Mouse (Mus musculus) G1E (cell line): Measurements from ENCODE around the gene Klrg1. TPM values are rescaled to one million over a fixed set of nuclear protein-coding genes. Genes with fewer than 3 reads are reported as not detected.

Experiments
- ATAC-seq: 2 replicates; pipeline ENCODE4 v1.8.0; 2016; ENCODE audit warnings: mild to moderate bottlenecking; ENCODE audit not compliant: insufficient number of reproducible peaks, poor library complexity, low FRiP score, severe bottlenecking; ENCODE audit errors: extremely low read depth
- DNase-seq: peaks from one replicate; pipeline ENCODE4 v3.0.0; 2012; ENCODE audit warnings: low spot score
- H3K27me3 ChIP-seq: 2 replicates; pipeline ENCODE4 v1.6.1; 2012; ENCODE audit warnings: mild to moderate bottlenecking, low read length, inconsistent platforms; ENCODE audit not compliant: insufficient read depth
- H3K36me3 ChIP-seq: replicated peaks from 2 replicates; pipeline ENCODE3; 2012; ENCODE audit warnings: mild to moderate bottlenecking, inconsistent platforms
- H3K4me1 ChIP-seq: 2 replicates; pipeline ENCODE4 v1.6.1; 2012; ENCODE audit warnings: low read depth, low read length, inconsistent platforms, mixed read lengths; ENCODE audit not compliant: insufficient read depth
- H3K4me3 ChIP-seq: 2 replicates; pipeline ENCODE4 v1.5.1; 2012; ENCODE audit warnings: low read depth, mild to moderate bottlenecking, inconsistent platforms, low read length, moderate library complexity, mixed read lengths
- H3K9me3 ChIP-seq: replicated peaks from 2 replicates; pipeline ENCODE4 v1.6.1; 2012; ENCODE audit warnings: inconsistent platforms
- CTCF ChIP-seq: IDR thresholded peaks from 2 replicates; pipeline ENCODE4 v1.5.1; 2012; ENCODE audit warnings: low read depth, low read length, inconsistent platforms, mixed read lengths
- GATA1 ChIP-seq: IDR thresholded peaks from 2 replicates; pipeline ENCODE4 v1.6.1; 2012; ENCODE audit warnings: borderline replicate concordance, low read length, inconsistent platforms, mixed read lengths
- GATA2 ChIP-seq: IDR thresholded peaks from 2 replicates; pipeline ENCODE4 v1.6.1; 2012; ENCODE audit warnings: low read depth, low read length, inconsistent platforms, borderline replicate concordance
- POLR2AphosphoS5 ChIP-seq: IDR thresholded peaks from 2 replicates; pipeline ENCODE4 v1.6.1; 2012; ENCODE audit warnings: low read depth, low read length, inconsistent platforms; ENCODE audit not compliant: insufficient replicate concordance
- TAL1 ChIP-seq: conservative IDR thresholded peaks from 2 replicates; pipeline ENCODE4 v1.6.1; 2012; ENCODE audit warnings: low read depth, low read length, inconsistent platforms, mixed read lengths
- polyA plus RNA-seq: library from polyadenylated mRNA; stranded (reverse); fragments of >175 nt; gene quantifications from 2 replicates; pipeline ENCODE4 v1.2.3, GENCODE M21; 2012
- total RNA-seq, 2 experiments: library from RNA; stranded (forward) in 1 of 2; stranded (reverse) in 1 of 2; fragments of 200-1000 nt in 1 of 2; fragments of >200 nt in 1 of 2; fragmentation: Nextera tagmentation in 1 of 2; gene quantifications; 2 replicates each; pipeline ENCODE4 v1.2.3; 2014 to 2017

Klrg1 gene
- total and polyA plus RNA-seq, 3 experiments: 0.03 to 3.8 (median 0.93) TPM

GRCm38 (mm10) chr6:122299621-122300133, 17.0 kb upstream of the Klrg1 start:
- ATAC-seq: peak; percentile 42; the same call in 1 of the 2 replicates

GRCm38 (mm10) chr6:122298223-122298609, 15.5 kb upstream of the Klrg1 start:
- no peaks in the 10 kb centered on the region for H3K9me3 ChIP-seq
- H3K27me3 ChIP-seq: no peaks in the 10 kb centered on the region
- no peak for TF ChIP-seq TAL1
- no peak for TF ChIP-seq GATA1
- no peak for TF ChIP-seq GATA2
- TF ChIP-seq POLR2AphosphoS5: no peak
- no peak for TF ChIP-seq CTCF
- H3K4me3 ChIP-seq: no peak overlapping the region
- no peak for ATAC-seq
- peaks cover 49% of the 10 kb centered on the region for H3K4me1 ChIP-seq
- DNase-seq: no peak
- no peaks in the 10 kb centered on the region for H3K36me3 ChIP-seq

More at GRCm38 (mm10) chr6:122299621-122300133, 17.0 kb upstream of the Klrg1 start:
- Histone ChIP-seq H3K27me3 (no peaks in the 10 kb centered on the region), H3K4me3 (no peak overlapping the region), H3K9me3 (no peaks in the 10 kb centered on the region), H3K36me3 (no peaks in the 10 kb centered on the region), H3K4me1 (peaks cover 48% of the 10 kb centered on the region)
- DNase-seq: peak; percentile 31
- TF ChIP-seq POLR2AphosphoS5 (no peak), TAL1 (no peak), GATA1 (no peak), GATA2 (no peak), CTCF (no peak)

- ATAC-seq: peak; percentile 18; the same call in 1 of the 2 replicates
- DNase-seq: peak; percentile 53
- TF ChIP-seq CTCF (no peak), POLR2AphosphoS5 (no peak), TAL1 (no peak), GATA2 (no peak), GATA1 (no peak)
These were observed 14.9 kb upstream of the Klrg1 start for GRCm38 (mm10) chr6:122297279-122298222.

GRCm38 (mm10) chr6:122296918-122297278, 14.2 kb upstream of the Klrg1 start:
- H3K4me1 ChIP-seq: peaks cover 57% of the 10 kb centered on the region

More at GRCm38 (mm10) chr6:122297279-122298222, 14.9 kb upstream of the Klrg1 start:
- H3K27me3 ChIP-seq: no peaks in the 10 kb centered on the region
- H3K9me3 ChIP-seq: no peaks in the 10 kb centered on the region
- H3K4me3 ChIP-seq: peak overlapping the region; percentile 66
- H3K36me3 ChIP-seq: no peaks in the 10 kb centered on the region
- H3K4me1 ChIP-seq: peaks cover 54% of the 10 kb centered on the region

GRCm38 (mm10) chr6:122295242-122295641, 12.6 kb upstream of the Klrg1 start:
- ATAC-seq (no peak), DNase-seq (no peak)
- H3K4me1 ChIP-seq: peaks cover 56% of the 10 kb centered on the region
- H3K4me3 ChIP-seq: no peak overlapping the region
- no peaks in the 10 kb centered on the region for H3K27me3 ChIP-seq
- H3K9me3 ChIP-seq: no peaks in the 10 kb centered on the region
- no peaks in the 10 kb centered on the region for H3K36me3 ChIP-seq
- TF ChIP-seq GATA2 (no peak), POLR2AphosphoS5 (no peak), GATA1 (no peak), TAL1 (no peak), CTCF (no peak)

More at GRCm38 (mm10) chr6:122296918-122297278, 14.2 kb upstream of the Klrg1 start:
- Histone ChIP-seq H3K36me3 (no peaks in the 10 kb centered on the region), H3K9me3 (no peaks in the 10 kb centered on the region), H3K27me3 (no peaks in the 10 kb centered on the region), H3K4me3 (peak overlapping the region; percentile 66; the same call in 1 of the 2 replicates)
- no peak for TF ChIP-seq GATA2
- TF ChIP-seq POLR2AphosphoS5: no peak
- TF ChIP-seq GATA1: no peak
- no peak for TF ChIP-seq CTCF
- no peak for TF ChIP-seq TAL1
- no peak for ATAC-seq
- DNase-seq: no peak

- DNase-seq: no peak
- TF ChIP-seq GATA1: no peak
- TF ChIP-seq POLR2AphosphoS5: no peak
- TF ChIP-seq GATA2: no peak
- no peak for TF ChIP-seq CTCF
- TF ChIP-seq TAL1: no peak
- Histone ChIP-seq H3K4me1 (peaks cover 53% of the 10 kb centered on the region), H3K36me3 (no peaks in the 10 kb centered on the region), H3K9me3 (no peaks in the 10 kb centered on the region), H3K27me3 (no peaks in the 10 kb centered on the region), H3K4me3 (no peak overlapping the region)
- no peak for ATAC-seq
These were observed 11.6 kb upstream of the Klrg1 start for GRCm38 (mm10) chr6:122294290-122294689.
